Mouse (Mus musculus) thymus, adult 2 months (tissue): ENCODE measurements around the gene Myo15. TPM values are rescaled to one million over a fixed set of nuclear protein-coding genes. Genes with fewer than 3 reads are reported as not detected.
A peak's percentile ranks its signal among the peaks of the same experiment; 100 is the strongest.

Experiments used
- DNase-seq: peaks from one replicate; pipeline ENCODE4 v3.0.0; 2021
- H3K27ac ChIP-seq: fragments of 200-500 bp; 2 replicates; pipeline ENCODE4 v1.5.1; 2012; ENCODE audit warnings: low read length, control low read depth; ENCODE audit not compliant: control insufficient read depth, insufficient read depth
- H3K27me3 ChIP-seq: fragments of 200-500 bp; 2 replicates; pipeline ENCODE4 v1.6.1; 2012; ENCODE audit warnings: mild to moderate bottlenecking, low read length, moderate library complexity, mixed read lengths; ENCODE audit not compliant: control insufficient read depth, insufficient read depth
- H3K36me3 ChIP-seq: fragments of 200-500 bp; 2 replicates; pipeline ENCODE4 v1.6.1; 2012; ENCODE audit warnings: mild to moderate bottlenecking, low read length, moderate library complexity; ENCODE audit not compliant: control insufficient read depth, insufficient read depth
- H3K4me1 ChIP-seq: fragments of 200-500 bp; replicated peaks from 2 replicates; pipeline ENCODE4 v1.6.1; 2012; ENCODE audit warnings: low read length; ENCODE audit not compliant: control insufficient read depth, insufficient read depth
- H3K4me3 ChIP-seq: fragments of 200-500 bp; 2 replicates; pipeline ENCODE4 v1.5.1; 2012; ENCODE audit warnings: mild to moderate bottlenecking, low read length, control low read depth, moderate library complexity; ENCODE audit not compliant: control insufficient read depth, insufficient read depth
- CTCF ChIP-seq: fragments of 200-500 bp; IDR thresholded peaks from 2 replicates; pipeline ENCODE4 v1.5.1; 2012; ENCODE audit warnings: mild to moderate bottlenecking, control low read depth, low read length, moderate library complexity, borderline replicate concordance; ENCODE audit not compliant: control insufficient read depth, poor library complexity, insufficient read depth; ENCODE audit errors: extremely low read depth
- POLR2A ChIP-seq: fragments of 200-500 bp; IDR thresholded peaks from 2 replicates; pipeline ENCODE4 v1.6.1; 2012; ENCODE audit warnings: mild to moderate bottlenecking, low read length, control low read depth, moderate library complexity; ENCODE audit not compliant: control insufficient read depth, poor library complexity, insufficient read depth; ENCODE audit errors: extremely low read depth
- WGBS: fragments of 180-500 bp; shearing (Covaris S2); methylation state at CpG from one replicate; pipeline ENCODE4 v1.1.7; 2018; 5-methylcytosine and 5-hydroxymethylcytosine counted together
- polyA plus RNA-seq: library from polyadenylated mRNA; depleted of rRNA; stranded (reverse); fragments of >200 nt; gene quantifications from 2 replicates; pipeline ENCODE4 v1.2.3, GENCODE M21; 2012

Gene Myo15
- polyA plus RNA-seq, 1 experiment = 0.20 TPM

DNA sequence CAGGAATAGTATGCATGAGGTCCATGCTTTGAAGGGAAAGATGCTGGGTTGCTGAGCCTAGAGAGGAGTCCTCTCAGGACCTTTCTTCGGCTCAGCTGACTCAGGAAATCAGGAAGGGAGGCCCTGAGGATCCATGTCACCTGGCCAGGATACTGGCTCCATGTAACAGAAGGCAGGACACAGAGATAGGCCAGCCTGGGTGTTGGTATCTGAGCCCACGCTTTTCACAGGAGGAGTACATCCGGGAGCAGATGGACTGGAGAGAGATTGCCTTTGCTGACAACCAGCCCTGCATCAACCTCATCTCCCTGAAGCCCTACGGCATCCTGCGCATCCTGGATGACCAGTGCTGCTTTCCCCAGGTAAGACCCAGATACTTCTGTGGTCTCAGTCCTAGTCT, 23.6 kb downstream of the Myo15 start:
- Histone ChIP-seq H3K27ac (no peak overlapping the region), H3K4me3 (no peak overlapping the region), H3K4me1 (no peaks in the 10 kb centered on the region), H3K27me3 (no peaks in the 10 kb centered on the region; the same call in 1 of the 2 replicates), H3K36me3 (no peaks in the 10 kb centered on the region)
- WGBS = 89% methylated on average over 5 of the region's 5 CpGs
- no peak for DNase-seq
- no peak for TF ChIP-seq CTCF
- TF ChIP-seq POLR2A = no peak

DNA sequence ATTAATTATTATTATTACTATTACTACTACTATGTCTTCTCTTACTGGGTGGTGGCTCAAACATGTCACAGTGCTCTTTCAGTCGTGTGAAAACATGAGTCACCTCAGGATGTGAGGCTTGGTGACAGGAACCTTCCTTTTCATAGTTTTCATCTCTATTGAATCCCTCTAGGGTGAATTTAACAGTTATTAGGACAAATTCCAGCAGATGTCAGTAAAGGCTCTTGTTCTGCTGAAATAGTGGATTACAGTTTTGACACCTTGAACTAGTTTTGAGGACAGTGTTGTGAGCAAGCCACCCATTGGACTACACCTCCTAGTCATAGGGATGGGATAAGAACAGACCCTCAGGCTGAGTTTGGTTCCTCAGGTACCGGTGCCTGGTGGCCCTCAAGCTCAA, 26.6 kb downstream of the Myo15 start:
- H3K4me3 ChIP-seq = no peak overlapping the region
- no peak for DNase-seq
- WGBS = 46% methylated on average over 2 of the region's 2 CpGs
- TF ChIP-seq POLR2A (no peak), CTCF (no peak)
- H3K36me3 ChIP-seq = no peaks in the 10 kb centered on the region
- H3K27me3 ChIP-seq = no peaks in the 10 kb centered on the region; the same call in 1 of the 2 replicates
- no peaks in the 10 kb centered on the region for H3K4me1 ChIP-seq
- H3K27ac ChIP-seq = no peak overlapping the region

DNA sequence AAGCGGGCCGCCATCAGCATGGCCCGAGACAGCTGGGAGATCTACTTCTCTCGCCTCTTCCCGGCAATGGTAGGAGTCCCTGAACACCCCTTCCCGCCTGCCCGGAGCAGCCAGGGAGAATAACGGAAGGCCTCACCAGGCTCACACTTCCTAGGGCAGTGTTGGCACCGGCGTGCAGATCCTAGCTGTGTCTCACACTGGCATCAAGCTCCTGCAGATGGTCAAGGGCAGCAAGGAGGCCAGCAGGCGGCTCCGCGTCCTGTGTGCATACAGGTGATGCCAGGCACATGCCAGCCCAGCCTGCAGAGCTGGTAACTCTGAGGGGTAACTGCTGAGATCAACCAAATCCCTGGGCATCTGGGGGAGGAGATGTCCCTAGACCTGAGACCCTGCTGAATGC, 38.1 kb downstream of the Myo15 start:
- WGBS = 95% methylated on average over 13 of the region's 13 CpGs
- no peaks in the 10 kb centered on the region for H3K36me3 ChIP-seq
- no peak for DNase-seq
- no peak overlapping the region for H3K4me3 ChIP-seq
- H3K27ac ChIP-seq = no peak overlapping the region
- H3K27me3 ChIP-seq = peaks cover 13% of the 10 kb centered on the region
- H3K4me1 ChIP-seq = peaks cover 10% of the 10 kb centered on the region
- TF ChIP-seq POLR2A (no peak), CTCF (no peak)

DNA sequence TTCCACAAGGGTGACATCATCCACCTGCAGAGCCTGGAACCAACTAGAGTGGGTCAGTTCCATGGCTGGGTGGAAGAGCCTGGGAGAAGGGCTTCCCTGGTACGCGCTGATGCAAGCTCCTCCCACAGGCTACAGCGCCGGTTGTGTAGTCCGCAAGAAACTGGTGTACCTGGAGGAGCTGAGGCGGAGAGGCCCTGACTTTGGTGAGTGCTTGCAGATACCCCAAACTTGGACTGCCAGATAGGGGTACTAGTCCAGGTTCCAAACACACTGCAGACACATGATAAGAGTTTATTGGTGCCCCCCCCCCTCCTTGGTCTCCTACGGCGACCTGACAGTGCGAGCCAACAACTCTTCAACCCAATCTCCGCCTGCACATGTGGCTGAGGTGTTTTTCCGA, 39.8 kb downstream of the Myo15 start:
- WGBS = 11% methylated on average over 11 of the region's 11 CpGs
- Histone ChIP-seq H3K36me3 (no peaks in the 10 kb centered on the region), H3K4me3 (no peak overlapping the region), H3K27ac (no peak overlapping the region), H3K4me1 (peaks cover 10% of the 10 kb centered on the region), H3K27me3 (peaks cover 13% of the 10 kb centered on the region)
- TF ChIP-seq CTCF (no peak), POLR2A (no peak)
- no peak for DNase-seq

DNA sequence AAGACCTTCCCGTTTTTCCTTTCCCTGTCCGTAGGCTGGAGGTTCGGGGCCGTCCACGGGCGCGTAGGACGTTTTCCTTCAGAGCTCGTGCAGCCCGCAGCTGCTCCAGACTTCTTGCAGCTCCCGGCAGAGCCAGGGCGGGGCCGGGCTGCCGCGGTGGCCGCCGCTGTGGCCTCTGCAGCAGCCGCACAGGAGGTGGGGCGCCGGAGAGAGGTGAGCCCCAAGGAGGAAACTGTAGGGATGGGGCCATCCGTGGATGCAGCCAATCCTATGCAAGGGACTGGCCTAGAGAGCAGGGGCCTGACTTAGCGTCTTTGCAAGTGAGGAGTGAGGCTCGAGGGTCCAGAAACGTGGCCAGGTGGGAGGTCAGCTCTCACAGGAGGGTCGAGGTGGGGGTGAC, 40.4 kb downstream of the Myo15 start:
- peak overlapping the region; percentile 49 for H3K4me3 ChIP-seq
- no peak overlapping the region for H3K27ac ChIP-seq
- DNase-seq = peak; percentile 7
- H3K36me3 ChIP-seq = no peaks in the 10 kb centered on the region
- H3K27me3 ChIP-seq = peaks cover 13% of the 10 kb centered on the region
- no peak for TF ChIP-seq CTCF
- TF ChIP-seq POLR2A = no peak
- WGBS = 1% methylated on average over 25 of the region's 25 CpGs
- H3K4me1 ChIP-seq = peaks cover 10% of the 10 kb centered on the region

DNA sequence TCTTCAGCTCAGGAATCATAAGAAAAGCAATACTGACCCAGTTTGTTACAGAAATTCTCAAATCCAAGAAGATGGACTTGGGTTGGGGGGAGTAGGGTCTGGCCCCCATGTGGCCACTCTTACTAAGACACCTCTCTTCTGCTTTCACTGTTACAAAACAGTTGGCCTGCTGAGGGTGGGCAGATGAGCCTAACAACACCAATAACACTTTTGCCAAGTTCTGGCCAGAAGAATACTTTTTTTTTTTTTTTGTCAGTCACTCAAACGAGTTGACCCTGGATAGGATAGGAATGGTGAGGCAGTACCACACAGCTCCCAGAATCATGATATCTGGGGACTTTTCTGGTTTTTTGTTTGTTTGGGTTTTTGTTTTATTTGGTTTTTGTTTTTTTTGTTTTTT, 42.8 kb downstream of the Myo15 start:
- DNase-seq = no peak
- H3K36me3 ChIP-seq = no peaks in the 10 kb centered on the region
- H3K4me1 ChIP-seq = peaks cover 10% of the 10 kb centered on the region
- H3K27ac ChIP-seq = no peak overlapping the region
- H3K27me3 ChIP-seq = peaks cover 13% of the 10 kb centered on the region
- WGBS = 83% methylated on average over 1 of the region's 1 CpGs
- no peak overlapping the region for H3K4me3 ChIP-seq
- TF ChIP-seq POLR2A (no peak), CTCF (no peak)

DNA sequence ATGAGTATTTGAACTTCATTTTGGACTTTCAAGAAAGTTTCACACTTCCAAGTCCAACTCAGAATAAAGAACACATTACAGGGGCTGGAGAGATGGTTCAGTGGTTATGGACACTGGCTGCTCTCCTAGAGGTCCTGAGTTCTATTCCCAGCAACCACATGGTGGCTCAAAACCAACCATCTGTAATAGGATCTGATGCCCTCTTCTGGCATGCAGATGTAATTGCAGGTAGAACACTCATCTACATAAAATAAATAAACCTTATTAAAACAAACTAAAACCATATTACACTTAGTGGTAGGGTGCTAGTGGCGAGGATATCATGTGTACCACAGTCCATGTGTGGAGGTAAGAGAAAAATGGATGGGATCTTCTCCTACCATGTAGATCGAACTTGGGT, 43.4 kb downstream of the Myo15 start:
- Histone ChIP-seq H3K4me1 (peaks cover 10% of the 10 kb centered on the region), H3K27ac (no peak overlapping the region), H3K36me3 (no peaks in the 10 kb centered on the region), H3K27me3 (peaks cover 13% of the 10 kb centered on the region), H3K4me3 (no peak overlapping the region)
- 91% methylated on average over 2 of the region's 2 CpGs for WGBS
- no peak for TF ChIP-seq CTCF
- DNase-seq = no peak
